Mouse (Mus musculus) liver, embryonic 13.5 days (tissue): ENCODE measurements around the gene Chd6. TPM values are rescaled to one million over a fixed set of nuclear protein-coding genes. Genes with fewer than 3 reads are reported as not detected.

Experiments
- ATAC-seq: fragments of 200-750 bp; cut with Nextera tagmentation; 2 replicates; pipeline ENCODE4 v1.8.0; 2017; ENCODE audit warnings: low read depth, mild to moderate bottlenecking, moderate number of reproducible peaks, moderate library complexity
- DNase-seq: peaks from one replicate; pipeline ENCODE4 v3.0.0; 2022
- H3K27ac ChIP-seq: fragments of 300-500 bp; sonication (generic); 2 replicates; pipeline ENCODE4 v1.5.1; 2015; ENCODE audit warnings: moderate library complexity, mild to moderate bottlenecking, inconsistent platforms
- H3K27me3 ChIP-seq: fragments of 300-500 bp; sonication (generic); 2 replicates; pipeline ENCODE4 v1.6.1; 2015; ENCODE audit warnings: mild to moderate bottlenecking, inconsistent platforms
- H3K36me3 ChIP-seq: fragments of 300-500 bp; sonication (generic); 2 replicates; pipeline ENCODE4 v1.6.1; 2015; ENCODE audit warnings: mild to moderate bottlenecking, inconsistent platforms
- H3K4me1 ChIP-seq: fragments of 300-500 bp; sonication (generic); replicated peaks from 2 replicates; pipeline ENCODE4 v1.6.1; 2015; ENCODE audit warnings: inconsistent platforms
- H3K4me2 ChIP-seq: fragments of 300-500 bp; sonication (generic); 2 replicates; pipeline ENCODE4 v1.6.1; 2015; ENCODE audit warnings: inconsistent platforms, mild to moderate bottlenecking, moderate library complexity
- H3K4me3 ChIP-seq: fragments of 300-500 bp; sonication (generic); replicated peaks from 2 replicates; pipeline ENCODE4 v1.5.1; 2015; ENCODE audit warnings: mild to moderate bottlenecking, inconsistent platforms
- H3K9ac ChIP-seq: fragments of 300-500 bp; sonication (generic); 2 replicates; pipeline ENCODE4 v1.6.1; 2015; ENCODE audit warnings: mild to moderate bottlenecking, inconsistent platforms
- H3K9me3 ChIP-seq: fragments of 300-500 bp; sonication (generic); replicated peaks from 2 replicates; pipeline ENCODE4 v1.6.1; 2016; ENCODE audit warnings: inconsistent platforms
- WGBS: fragments of 180-500 bp; shearing (Covaris S2); methylation state at CpG from one replicate; pipeline ENCODE4 v1.1.7; 2015; ENCODE audit not compliant: insufficient replicate concordance; 5-methylcytosine and 5-hydroxymethylcytosine counted together
- polyA plus RNA-seq: library from polyadenylated mRNA; unstranded; fragments of >200 nt; fragmentation: Nextera tagmentation; extraction: Ambion mirVana; gene quantifications from 2 replicates; pipeline ENCODE4 v1.2.1, GENCODE M21; 2015

Chd6 gene
- polyA plus RNA-seq, 1 experiment from 2014 or later, result 4.5 TPM

- no peak overlapping the region for H3K27ac ChIP-seq
- H3K4me3 ChIP-seq, result no peak overlapping the region
- H3K4me1 ChIP-seq, result no peaks in the 10 kb centered on the region
- H3K9me3 ChIP-seq, result no peaks in the 10 kb centered on the region
- H3K36me3 ChIP-seq, result peaks cover 58% of the 10 kb centered on the region
- WGBS, result 75% methylated on average over 7 of the region's 7 CpGs
- no peaks in the 10 kb centered on the region for H3K27me3 ChIP-seq
- DNase-seq, result no peak
- H3K9ac ChIP-seq, result no peak overlapping the region
- no peak for ATAC-seq
- no peak overlapping the region for H3K4me2 ChIP-seq
Measured at GRCm38 (mm10) chr2:160953131-160953873, 155.6 kb downstream of the Chd6 start.

DNA sequence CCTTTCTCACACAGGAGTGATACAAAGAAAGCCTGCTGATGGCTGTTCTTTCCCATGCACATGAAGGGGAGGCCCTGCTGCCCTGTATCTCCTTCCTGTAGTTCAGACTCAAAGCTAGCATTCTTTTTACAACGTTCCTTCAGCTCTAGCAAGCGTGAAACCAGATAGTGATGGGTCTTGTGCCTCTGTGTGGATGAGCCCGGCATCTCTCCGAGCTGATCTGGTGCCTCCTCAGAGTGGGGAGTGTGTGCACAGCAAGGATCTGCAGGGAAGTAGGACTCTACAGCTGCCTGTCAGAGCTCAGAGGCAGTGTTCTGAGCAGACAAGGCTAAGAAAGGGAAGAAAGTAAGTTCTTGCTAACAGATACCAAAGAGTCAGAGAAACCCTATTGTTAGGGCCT is 157.3 kb downstream of the Chd6 start:
- 73% methylated on average over 4 of the region's 4 CpGs for WGBS
- H3K36me3 ChIP-seq, result peaks cover 55% of the 10 kb centered on the region
- H3K4me1 ChIP-seq, result no peaks in the 10 kb centered on the region
- no peak overlapping the region for H3K4me3 ChIP-seq
- H3K27ac ChIP-seq, result no peak overlapping the region
- H3K27me3 ChIP-seq, result no peaks in the 10 kb centered on the region
- ATAC-seq, result no peak
- no peak for DNase-seq
- H3K9me3 ChIP-seq, result no peaks in the 10 kb centered on the region
- H3K9ac ChIP-seq, result no peak overlapping the region
- no peak overlapping the region for H3K4me2 ChIP-seq

DNA sequence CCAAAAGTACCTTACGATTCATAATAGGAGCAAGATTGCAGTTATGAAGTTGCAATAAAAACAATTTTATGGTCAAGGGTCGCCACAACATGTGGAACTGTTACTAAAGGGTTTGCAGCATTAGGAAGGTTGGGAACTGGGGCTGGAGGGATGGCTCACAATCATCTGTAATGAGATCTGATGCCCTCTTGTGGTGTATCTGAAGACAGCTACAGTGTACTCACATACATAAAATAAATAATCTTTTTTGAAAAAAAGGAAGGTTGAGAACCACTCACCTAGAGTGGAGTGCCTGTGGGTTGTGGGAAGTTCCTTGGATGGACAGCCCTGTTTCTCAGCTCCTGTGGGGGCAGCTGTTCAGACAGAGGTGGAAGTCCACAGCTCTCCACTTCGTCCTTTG is 166.4 kb downstream of the Chd6 start:
- 54% methylated on average over 3 of the region's 3 CpGs for WGBS
- no peaks in the 10 kb centered on the region for H3K36me3 ChIP-seq
- no peak for ATAC-seq
- no peak for DNase-seq
- H3K4me2 ChIP-seq, result no peak overlapping the region
- H3K4me3 ChIP-seq, result no peak overlapping the region
- H3K9me3 ChIP-seq, result no peaks in the 10 kb centered on the region
- H3K4me1 ChIP-seq, result no peaks in the 10 kb centered on the region
- no peak overlapping the region for H3K9ac ChIP-seq
- no peaks in the 10 kb centered on the region for H3K27me3 ChIP-seq
- H3K27ac ChIP-seq, result no peak overlapping the region

GRCm38 (mm10) chr2:160940930-160941709 is 167.8 kb downstream of the Chd6 start:
- Histone ChIP-seq H3K4me2 (no peak overlapping the region), H3K36me3 (no peaks in the 10 kb centered on the region), H3K4me1 (no peaks in the 10 kb centered on the region), H3K4me3 (no peak overlapping the region), H3K27me3 (no peaks in the 10 kb centered on the region), H3K9ac (no peak overlapping the region), H3K27ac (no peak overlapping the region), H3K9me3 (no peaks in the 10 kb centered on the region)
- WGBS, result 69% methylated on average over 17 of the region's 17 CpGs
- no peak for ATAC-seq
- no peak for DNase-seq

DNA sequence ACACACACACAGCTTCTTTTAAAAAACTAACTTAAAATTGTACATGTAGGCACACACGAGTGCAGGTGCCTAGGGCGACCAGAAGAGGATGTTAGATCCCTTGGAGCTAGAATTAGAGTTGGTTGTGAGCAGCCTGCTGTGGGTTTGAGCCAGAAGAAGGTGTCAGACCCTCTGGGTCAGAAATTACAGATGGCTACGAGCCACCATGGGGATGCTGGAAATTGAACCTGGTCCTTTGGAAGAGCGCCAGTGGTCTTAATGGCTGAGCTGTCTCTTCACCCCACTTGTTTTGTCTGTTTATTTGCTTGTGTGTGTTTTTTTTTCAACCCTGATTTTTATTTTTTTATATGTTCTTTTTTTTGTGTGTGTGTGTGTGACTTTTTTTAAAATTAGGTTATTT is 174.4 kb downstream of the Chd6 start:
- ATAC-seq (no peak), DNase-seq (no peak)
- no peaks in the 10 kb centered on the region for H3K27me3 ChIP-seq
- H3K27ac ChIP-seq, result no peak overlapping the region
- no peaks in the 10 kb centered on the region for H3K9me3 ChIP-seq
- H3K4me3 ChIP-seq, result no peak overlapping the region
- H3K4me2 ChIP-seq, result no peak overlapping the region
- no peak overlapping the region for H3K9ac ChIP-seq
- H3K36me3 ChIP-seq, result no peaks in the 10 kb centered on the region
- 65% methylated on average over 4 of the region's 4 CpGs for WGBS
- no peaks in the 10 kb centered on the region for H3K4me1 ChIP-seq

- Histone ChIP-seq H3K27me3 (no peaks in the 10 kb centered on the region), H3K36me3 (no peaks in the 10 kb centered on the region), H3K27ac (no peak overlapping the region), H3K4me3 (no peak overlapping the region), H3K4me2 (no peak overlapping the region), H3K4me1 (no peaks in the 10 kb centered on the region), H3K9me3 (no peaks in the 10 kb centered on the region), H3K9ac (no peak overlapping the region)
- DNase-seq (no peak), ATAC-seq (no peak)
- 49% methylated on average over 5 of the region's 5 CpGs for WGBS
Measured at GRCm38 (mm10) chr2:160933890-160934289, 175.0 kb downstream of the Chd6 start.

DNA sequence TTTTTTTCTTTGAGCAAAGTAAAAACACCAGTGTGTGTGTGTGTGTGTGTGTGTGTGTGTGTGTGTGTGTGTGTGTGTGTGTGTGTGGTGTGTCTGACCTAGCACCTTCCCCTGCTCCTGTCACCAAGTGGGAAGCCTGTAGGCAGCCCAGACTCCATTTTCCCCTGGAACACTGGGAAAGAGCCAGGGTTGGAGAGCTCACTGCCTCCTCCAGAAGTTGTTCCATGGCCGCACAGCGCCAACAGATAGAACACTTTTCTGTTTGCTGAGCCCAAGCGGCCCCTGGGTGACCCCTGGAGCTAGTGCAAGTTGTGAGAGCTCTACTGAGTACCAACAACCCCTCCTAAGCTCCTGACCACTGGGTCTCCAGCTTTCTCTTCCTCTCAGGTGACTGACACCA is 175.9 kb downstream of the Chd6 start:
- H3K4me1 ChIP-seq, result no peaks in the 10 kb centered on the region
- 58% methylated on average over 3 of the region's 3 CpGs for WGBS
- no peaks in the 10 kb centered on the region for H3K36me3 ChIP-seq
- no peak overlapping the region for H3K9ac ChIP-seq
- H3K27ac ChIP-seq, result no peak overlapping the region
- no peak overlapping the region for H3K4me2 ChIP-seq
- DNase-seq (no peak), ATAC-seq (no peak)
- H3K4me3 ChIP-seq, result no peak overlapping the region
- no peaks in the 10 kb centered on the region for H3K27me3 ChIP-seq
- H3K9me3 ChIP-seq, result no peaks in the 10 kb centered on the region

DNA sequence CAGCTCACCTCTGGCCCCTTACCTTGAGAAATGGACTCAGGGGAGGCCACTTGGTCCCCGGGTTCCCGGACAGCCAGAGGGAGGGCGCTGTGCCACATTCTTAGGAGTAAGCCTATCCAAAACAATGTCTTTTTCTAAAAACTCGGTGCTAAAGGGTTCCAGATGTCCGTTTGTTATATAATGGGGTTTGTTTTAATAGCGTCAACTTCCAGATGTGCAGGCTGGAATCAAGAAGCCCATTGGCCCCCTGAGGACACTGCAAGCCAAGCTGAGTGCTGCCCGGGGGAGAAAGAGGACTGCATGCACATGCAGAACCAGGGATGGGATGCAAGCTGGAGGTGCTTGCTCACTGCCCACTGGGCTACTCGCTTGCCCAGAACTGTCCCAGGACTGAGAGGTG is 176.6 kb downstream of the Chd6 start:
- H3K4me1 ChIP-seq, result no peaks in the 10 kb centered on the region
- no peak overlapping the region for H3K4me2 ChIP-seq
- H3K27me3 ChIP-seq, result no peaks in the 10 kb centered on the region
- no peak overlapping the region for H3K27ac ChIP-seq
- H3K36me3 ChIP-seq, result no peaks in the 10 kb centered on the region
- DNase-seq (no peak), ATAC-seq (no peak)
- H3K9ac ChIP-seq, result no peak overlapping the region
- H3K4me3 ChIP-seq, result no peak overlapping the region
- WGBS, result 71% methylated on average over 8 of the region's 8 CpGs
- no peaks in the 10 kb centered on the region for H3K9me3 ChIP-seq

DNA sequence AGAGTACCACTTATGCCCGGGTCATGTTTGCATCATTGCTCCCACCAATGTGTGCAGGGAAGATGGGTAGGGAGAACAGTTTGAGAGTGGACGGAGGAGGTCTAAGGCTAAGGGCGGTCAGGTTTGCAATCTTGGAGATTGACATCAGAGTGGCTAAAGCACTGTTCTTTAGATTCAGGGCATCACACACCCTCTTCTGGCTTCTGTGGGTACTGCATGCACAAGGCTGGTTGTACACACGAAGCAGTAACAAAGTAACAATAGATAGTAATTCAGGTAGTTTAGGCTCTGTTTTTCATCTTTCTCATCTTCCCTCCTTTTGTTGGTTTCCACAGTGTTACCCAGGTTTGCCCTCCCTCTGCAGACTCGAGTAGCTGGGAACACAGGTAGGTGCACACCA is 177.5 kb downstream of the Chd6 start:
- no peaks in the 10 kb centered on the region for H3K27me3 ChIP-seq
- 75% methylated on average over 5 of the region's 5 CpGs for WGBS
- no peaks in the 10 kb centered on the region for H3K4me1 ChIP-seq

GRCm38 (mm10) chr2:160925203-160925602 is 183.7 kb downstream of the Chd6 start:
- DNase-seq (no peak), ATAC-seq (no peak)
- Histone ChIP-seq H3K4me1 (no peaks in the 10 kb centered on the region), H3K4me3 (no peak overlapping the region), H3K27me3 (no peaks in the 10 kb centered on the region), H3K4me2 (no peak overlapping the region), H3K9ac (no peak overlapping the region), H3K36me3 (no peaks in the 10 kb centered on the region), H3K9me3 (no peaks in the 10 kb centered on the region), H3K27ac (no peak overlapping the region)
- 67% methylated on average over 9 of the region's 9 CpGs for WGBS

More for the DNA sequence above, 177.5 kb downstream of the Chd6 start:
- ATAC-seq (no peak), DNase-seq (no peak)
- no peaks in the 10 kb centered on the region for H3K36me3 ChIP-seq
- no peak overlapping the region for H3K27ac ChIP-seq
- H3K9ac ChIP-seq, result no peak overlapping the region
- H3K4me2 ChIP-seq, result no peak overlapping the region
- no peaks in the 10 kb centered on the region for H3K9me3 ChIP-seq
- H3K4me3 ChIP-seq, result no peak overlapping the region

- Histone ChIP-seq H3K4me1 (no peaks in the 10 kb centered on the region), H3K4me2 (no peak overlapping the region), H3K9ac (no peak overlapping the region), H3K4me3 (no peak overlapping the region), H3K9me3 (no peaks in the 10 kb centered on the region), H3K36me3 (no peaks in the 10 kb centered on the region), H3K27me3 (no peaks in the 10 kb centered on the region), H3K27ac (no peak overlapping the region)
- 59% methylated on average over 5 of the region's 7 CpGs for WGBS
- DNase-seq, result no peak
- no peak for ATAC-seq
Measured at GRCm38 (mm10) chr2:160921285-160921684, 187.6 kb downstream of the Chd6 start.

- Histone ChIP-seq H3K27me3 (peaks cover 12% of the 10 kb centered on the region), H3K9ac (no peak overlapping the region), H3K27ac (no peak overlapping the region), H3K36me3 (no peaks in the 10 kb centered on the region), H3K4me1 (no peaks in the 10 kb centered on the region), H3K4me2 (no peak overlapping the region), H3K4me3 (no peak overlapping the region), H3K9me3 (no peaks in the 10 kb centered on the region)
- WGBS, result 75% methylated on average over 2 of the region's 2 CpGs
- ATAC-seq (no peak), DNase-seq (no peak)
Measured at GRCm38 (mm10) chr2:160918930-160919215, 190.0 kb downstream of the Chd6 start.
